Mouse (Mus musculus) heart, postnatal 25 days (tissue): ENCODE data around the gene Eftud2. TPM values are rescaled to one million over a fixed set of nuclear protein-coding genes. Genes with fewer than 3 reads are reported as not detected.

Experiments
- DNase-seq: peaks from one replicate; pipeline ENCODE4 v3.0.0; 2022; ENCODE audit warnings: low spot score
- intact Hi-C: fragments of 180-260 bp; cut with DNase I; formaldehyde crosslinking; loops from one replicate; pipeline ENCODE4 v1.15.1; 2025
- total RNA-seq, 2 experiments: library from RNA; stranded (reverse); gene quantifications; 2 replicates each; pipeline ENCODE4 v1.2.3; 2021

The Eftud2 gene
- total RNA-seq = 10 to 100 TPM; 34.6 to 36.1 TPM

DNA sequence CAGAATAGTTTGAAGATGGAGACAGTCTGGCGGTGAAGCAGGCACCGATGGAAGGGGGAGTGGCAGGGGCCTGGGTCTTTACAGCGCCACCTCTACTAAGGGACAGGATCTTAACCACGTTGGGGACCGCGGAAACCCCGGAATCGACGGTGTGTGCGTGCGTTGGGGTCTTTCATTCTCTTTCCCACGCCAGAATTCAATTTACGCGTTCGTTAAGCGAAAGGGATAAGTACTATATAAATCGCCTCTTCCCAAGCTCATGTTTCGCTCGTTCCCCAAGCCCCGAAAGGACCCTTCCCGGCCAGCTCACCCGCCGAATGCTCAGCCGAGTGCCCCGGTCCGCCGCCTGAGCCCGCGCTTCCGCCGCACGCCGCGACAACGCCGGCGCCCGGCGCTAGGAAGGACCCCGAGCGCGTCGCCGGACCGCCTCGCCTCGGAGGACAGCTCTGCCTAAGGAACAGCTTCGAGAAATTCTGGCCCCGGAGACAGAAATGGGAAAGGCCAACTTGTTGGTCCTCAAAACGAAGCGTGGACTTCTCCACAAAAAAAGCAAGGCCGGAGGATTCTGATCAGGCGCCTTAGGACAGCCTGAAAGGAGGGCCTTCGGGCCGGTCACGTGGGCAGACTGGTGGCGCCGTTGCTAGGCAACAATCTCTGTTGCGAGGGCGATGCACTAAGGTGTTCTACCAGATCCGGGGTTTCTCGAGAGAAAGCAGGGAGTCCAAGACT is at the start of gene Eftud2, which contains the start of gene Ccdc103:
Eftud2 (minus strand) TSS at position 401 of the 729 bp plus-strand sequence.
Ccdc103 (plus strand) TSS at position 620 of the 729 bp plus-strand sequence.
- intact Hi-C loops = no loop called here

DNA sequence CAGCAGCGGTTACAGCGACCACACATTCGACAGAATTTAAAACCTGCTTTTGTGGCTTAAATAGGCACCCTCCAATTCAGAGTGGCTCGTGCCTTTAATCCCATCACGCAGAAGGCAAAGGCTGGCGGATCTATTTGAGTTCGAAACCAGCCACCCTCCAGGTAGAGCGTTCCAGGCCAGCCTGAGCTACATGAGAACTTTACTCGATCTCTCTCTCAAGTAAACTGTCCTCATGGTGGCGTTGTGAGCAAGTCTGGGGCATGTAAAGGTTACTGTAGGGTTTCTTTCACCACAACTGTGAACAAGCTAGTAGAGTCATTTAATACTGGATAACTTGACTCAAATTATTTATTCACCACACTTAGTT is 44.5 kb upstream of the Eftud2 start:
- intact Hi-C loops = no loop called here
- DNase-seq = no peak

More for the DNA sequence above, at the start of gene Eftud2, which contains the start of gene Ccdc103:
- peak; percentile 79 for DNase-seq

DNA sequence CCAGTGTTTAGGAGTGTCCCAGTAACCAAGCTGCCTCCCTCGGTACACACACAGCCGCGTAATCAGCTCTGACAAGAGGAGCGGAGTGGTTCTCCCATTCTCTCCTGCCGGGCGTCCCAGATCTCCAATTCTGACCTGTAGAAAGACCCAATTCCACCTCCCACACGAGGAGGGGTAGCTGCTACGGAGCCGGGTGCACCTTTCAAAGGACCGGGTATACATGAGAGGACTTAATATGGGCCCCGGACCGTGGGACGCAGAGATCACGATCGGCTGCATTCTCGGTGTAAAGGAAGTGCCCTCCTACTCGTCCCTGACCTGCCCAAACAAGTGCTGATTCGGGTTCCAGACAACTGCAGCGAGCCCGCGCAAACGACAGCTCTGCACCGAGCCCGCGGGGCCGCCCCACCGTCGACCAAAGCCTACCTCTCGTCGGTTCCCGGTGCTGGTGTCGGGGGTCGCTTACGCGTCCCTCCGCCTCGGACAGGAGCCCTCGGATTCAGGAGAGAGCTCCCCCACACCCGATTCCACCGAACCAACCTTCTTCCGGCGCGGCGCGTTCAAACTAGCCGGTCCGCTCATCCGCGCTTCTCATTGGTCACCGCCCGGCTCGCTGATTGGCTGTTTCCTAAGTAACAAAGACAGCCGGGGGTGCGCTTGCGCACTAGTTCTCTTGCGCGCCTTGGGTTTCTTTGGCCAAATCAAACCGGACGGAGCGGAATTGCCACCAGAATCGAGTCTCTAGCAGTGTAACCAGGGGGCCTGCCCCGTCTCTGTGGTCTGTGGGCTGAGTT is 44.0 kb upstream of the Eftud2 start, which contains the start of gene Kif18b:
Kif18b (minus strand) TSS at position 568 of the 794 bp plus-strand sequence.
- intact Hi-C loops = no loop called here
- peak; percentile 90 for DNase-seq

DNA sequence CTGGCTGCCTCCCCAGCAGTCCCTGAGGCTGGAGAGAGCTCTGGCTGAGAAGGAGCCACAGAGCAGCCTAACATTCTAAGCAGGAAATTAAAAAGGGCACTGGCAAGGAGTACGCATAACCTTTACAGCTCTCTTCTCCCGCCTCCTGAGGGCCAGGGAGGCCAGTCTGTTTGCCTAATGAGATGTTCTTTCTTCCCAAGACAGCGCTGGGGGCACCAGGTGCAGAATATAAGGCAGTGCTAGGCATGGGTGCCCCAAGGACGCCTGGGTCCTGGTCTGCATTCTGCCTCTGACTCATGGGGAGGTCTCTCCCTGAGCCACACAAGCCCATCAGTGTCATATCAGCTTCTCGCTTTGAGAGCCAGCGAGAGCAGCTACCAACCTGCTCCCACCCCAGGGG is 40.7 kb upstream of the Eftud2 start:
- intact Hi-C loops = no loop called here
- no peak for DNase-seq

DNA sequence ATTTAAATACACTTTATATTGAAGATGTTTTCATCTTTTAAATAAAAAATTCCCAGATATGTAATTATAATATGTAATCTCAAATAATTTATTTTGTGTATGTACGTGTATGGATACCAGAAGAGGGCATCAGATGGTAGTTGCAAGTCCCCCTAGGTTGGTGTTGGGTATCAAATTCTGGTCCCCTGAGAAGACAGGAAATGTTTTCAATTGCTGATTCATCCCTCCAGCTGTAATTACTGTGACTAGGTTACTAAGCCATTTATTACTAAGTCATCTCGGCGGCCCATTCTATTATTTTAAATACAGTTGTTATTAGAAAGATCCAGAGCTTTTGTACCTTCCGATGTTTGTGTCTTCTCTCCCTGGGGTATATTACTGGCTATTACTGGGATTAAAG is 37.3 kb upstream of the Eftud2 start:
- intact Hi-C loops = no loop called here
- no peak for DNase-seq

DNA sequence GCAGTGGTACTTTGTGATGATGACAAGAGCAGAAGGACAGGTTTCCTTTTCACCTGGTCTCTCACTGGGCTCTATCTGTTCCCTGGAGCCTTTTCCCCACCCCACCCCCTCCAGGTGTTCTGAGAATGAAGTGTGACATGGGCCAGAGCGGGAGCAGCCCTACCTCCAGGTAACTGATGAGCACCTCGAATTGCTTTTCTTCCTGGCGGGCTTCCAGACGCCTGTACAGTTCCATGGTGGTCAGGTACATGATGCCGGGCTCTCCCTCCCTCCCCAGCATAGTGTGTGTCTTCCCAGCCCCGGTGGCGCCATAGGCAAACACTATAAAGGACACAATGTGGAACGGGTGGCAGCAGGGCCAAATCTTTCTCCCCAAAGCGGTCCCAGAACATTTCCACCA is 34.6 kb upstream of the Eftud2 start:
- intact Hi-C loops = no loop called here
- no peak for DNase-seq

DNA sequence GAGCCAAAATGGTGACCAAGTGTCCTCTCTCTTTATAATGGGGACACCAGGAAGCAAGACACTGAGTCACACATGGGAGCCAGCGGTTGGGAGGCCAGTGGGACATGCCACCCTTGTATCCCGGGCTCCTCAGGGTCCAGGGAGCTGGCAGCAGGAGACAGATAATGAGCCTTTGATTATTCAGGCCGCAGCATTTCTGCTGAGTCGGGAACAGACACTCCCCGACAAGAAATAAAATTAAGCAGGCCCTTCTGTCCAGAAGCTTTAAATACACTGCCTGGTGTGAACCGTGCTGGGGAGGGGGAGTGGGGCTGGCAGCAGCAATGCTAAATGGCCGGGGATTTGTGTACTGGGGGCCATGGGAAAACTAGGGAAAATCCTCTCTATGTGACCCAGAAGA is 30.6 kb upstream of the Eftud2 start:
- DNase-seq = no peak
- intact Hi-C loops = no loop called here

DNA sequence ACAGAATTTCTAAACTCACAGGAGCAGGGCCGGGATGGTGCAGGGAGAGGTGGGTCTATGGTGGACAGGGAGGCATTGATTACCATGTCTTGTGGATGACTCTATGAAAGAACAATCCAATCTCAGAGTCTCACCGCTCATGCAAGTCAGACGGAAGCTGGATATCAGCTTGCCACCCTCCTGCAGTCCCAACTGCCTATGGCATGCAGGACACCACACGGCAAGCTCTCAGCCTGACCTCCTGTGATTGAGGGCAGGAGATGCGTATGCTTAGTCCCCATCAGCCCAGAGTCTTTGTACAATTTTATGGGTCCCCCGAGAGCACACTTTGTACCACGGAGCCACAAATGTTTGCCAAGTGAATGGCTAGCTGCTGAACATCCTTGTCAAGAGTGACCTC is 22.9 kb upstream of the Eftud2 start:
- intact Hi-C loops = loop anchor here (10.0 kb wide), 1 partner anchor 251 kb away; no protein-coding TSS in a partner anchor
- DNase-seq = no peak

DNA sequence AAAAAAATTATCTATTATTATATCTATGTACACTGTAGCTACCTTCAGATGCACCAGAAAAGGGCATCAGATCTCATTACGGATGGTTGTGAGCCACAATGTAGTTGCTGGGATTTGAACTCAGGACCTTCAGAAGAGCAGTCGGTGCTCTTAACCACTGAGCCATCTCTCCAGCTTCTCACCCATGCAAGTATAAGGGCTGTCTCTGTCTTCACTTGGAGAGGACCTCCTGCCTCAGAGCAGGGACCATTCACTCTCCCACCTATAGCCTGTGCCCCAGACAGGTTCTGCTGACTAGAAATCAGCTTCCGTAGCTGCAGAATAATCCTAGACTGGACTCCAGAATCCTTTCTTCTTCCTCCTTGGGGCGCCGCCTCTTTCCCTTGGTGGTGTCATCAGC is 21.3 kb upstream of the Eftud2 start:
- intact Hi-C loops = loop anchor here (10.0 kb wide), 1 partner anchor 253 kb away; no protein-coding TSS in a partner anchor
- DNase-seq = no peak

DNA sequence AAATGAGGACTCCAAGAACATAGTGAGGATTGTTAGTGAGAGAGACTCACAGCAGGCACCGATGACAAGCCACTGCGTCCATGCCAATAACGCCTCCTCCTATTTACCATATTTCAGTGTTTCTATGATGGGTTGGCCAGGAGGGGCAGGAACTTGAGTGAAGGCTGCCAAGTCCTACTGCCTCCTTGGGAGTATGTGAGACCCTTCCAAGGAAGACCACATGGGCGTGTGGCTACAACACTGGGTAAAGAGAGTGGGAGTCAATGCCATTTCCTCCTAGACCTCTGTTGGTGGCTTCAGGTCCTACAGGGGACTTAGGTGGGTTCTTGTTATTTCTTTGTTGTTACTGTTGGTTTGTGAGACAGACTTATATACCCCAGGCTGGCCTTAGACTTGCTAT is 20.4 kb upstream of the Eftud2 start:
- DNase-seq = no peak
- intact Hi-C loops = loop anchor here (2.0 to 10.0 kb wide), 2 partner anchors 154 to 254 kb away; no protein-coding TSS in a partner anchor

DNA sequence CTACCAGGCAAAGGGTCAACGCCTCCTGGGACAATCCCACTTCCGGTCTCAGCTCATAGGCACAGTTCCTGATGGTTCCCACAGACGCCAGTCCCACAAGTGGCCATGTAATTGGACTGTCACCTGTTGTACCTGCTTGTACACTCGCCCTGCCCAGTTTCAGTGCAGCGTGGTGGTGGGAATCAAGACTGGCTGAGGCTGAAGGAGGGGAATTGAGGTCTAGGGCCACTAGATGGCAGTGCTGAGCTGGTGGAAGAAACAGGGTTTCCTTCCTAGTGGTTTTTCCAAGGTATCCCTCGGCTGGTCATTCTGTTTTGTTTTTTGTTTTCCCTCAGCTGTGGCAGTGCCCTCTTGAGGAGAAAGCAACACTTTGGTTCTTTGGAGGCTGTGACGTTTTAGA is 20.0 kb upstream of the Eftud2 start, which contains the start of gene Gfap:
Gfap (minus strand) TSS at position 150 of the 400 bp plus-strand sequence.
- intact Hi-C loops = loop anchor here (2.0 to 10.0 kb wide), 2 partner anchors 154 to 254 kb away; no protein-coding TSS in a partner anchor
- peak; percentile 24 for DNase-seq

DNA sequence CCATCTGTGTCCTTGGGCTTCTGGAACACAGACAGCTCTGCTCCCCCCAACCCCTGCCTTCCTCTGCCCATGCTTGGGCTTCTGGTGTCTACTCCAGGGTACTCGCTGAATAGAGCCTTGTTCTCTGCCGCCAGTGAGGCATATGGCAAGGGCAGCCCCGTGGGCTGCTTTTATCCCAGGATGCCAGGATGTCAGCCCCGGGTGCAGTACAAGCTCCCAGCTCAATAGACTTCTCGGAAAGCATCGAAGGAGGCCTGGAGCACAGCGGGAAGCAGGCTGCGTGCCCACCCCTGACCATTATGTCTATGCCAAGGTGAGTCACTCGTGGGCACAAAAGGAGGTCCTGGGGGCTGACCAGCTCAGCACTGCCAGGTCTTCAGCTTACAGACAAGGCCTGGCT is 17.6 kb upstream of the Eftud2 start:
- DNase-seq = no peak
- intact Hi-C loops = no loop called here

DNA sequence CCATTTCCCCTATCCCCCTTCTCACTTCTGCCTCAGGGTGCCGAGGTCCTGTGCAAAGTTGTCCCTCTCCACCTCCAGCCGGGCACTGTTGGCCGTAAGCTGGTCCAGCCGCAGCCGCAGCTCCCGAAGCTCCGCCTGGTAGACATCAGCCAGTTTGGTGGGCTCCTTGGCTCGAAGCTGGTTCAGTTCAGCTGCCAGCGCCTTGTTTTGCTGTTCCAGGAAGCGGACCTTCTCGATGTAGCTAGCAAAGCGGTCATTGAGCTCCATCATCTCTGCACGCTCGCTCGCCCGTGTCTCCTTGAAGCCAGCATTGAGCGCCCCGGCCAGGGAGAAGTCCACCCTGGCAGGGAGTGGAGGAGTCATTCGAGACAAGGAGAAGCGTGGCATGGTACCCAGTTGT is 15.9 kb upstream of the Eftud2 start:
- intact Hi-C loops = no loop called here
- DNase-seq = no peak

DNA sequence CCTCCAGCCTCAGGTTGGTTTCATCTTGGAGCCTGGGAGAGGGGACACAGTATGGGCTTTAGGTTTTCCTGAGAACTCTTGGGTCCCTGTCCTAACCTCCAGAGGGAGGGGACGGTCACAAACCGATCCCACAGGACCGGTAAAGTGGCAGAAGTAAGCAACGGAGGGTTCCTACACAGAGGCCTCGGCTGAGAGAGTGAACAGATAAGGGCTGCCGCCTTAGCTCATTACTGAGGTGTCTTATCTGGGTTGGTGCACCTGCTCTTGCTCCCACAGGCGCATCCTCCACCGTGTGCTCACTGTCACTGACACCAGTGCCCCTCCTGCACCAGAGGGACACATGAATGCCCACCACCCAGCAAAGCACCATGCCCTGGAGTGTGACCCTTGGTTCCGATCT is 15.0 kb upstream of the Eftud2 start:
- intact Hi-C loops = no loop called here
- no peak for DNase-seq

DNA sequence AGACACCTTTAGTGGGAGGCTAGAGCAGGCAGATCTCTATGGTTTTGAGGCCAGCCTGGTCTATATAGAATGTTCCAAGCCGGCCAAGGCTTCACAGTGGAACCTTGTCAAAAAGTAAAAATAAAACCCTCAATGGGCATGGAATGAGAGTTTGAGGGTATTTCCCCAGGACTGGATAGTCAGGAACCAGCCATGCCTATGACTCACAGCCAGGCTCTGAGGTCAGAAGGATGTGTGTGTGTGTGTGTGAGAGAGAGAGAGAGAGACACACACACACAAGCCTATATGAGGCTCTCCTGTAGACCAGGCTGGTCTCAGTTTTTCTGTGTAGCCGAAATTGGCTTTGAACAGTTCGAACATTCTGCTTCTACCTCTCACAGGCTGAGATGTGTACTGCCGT is 13.9 kb upstream of the Eftud2 start:
- intact Hi-C loops = no loop called here
- DNase-seq = no peak

DNA sequence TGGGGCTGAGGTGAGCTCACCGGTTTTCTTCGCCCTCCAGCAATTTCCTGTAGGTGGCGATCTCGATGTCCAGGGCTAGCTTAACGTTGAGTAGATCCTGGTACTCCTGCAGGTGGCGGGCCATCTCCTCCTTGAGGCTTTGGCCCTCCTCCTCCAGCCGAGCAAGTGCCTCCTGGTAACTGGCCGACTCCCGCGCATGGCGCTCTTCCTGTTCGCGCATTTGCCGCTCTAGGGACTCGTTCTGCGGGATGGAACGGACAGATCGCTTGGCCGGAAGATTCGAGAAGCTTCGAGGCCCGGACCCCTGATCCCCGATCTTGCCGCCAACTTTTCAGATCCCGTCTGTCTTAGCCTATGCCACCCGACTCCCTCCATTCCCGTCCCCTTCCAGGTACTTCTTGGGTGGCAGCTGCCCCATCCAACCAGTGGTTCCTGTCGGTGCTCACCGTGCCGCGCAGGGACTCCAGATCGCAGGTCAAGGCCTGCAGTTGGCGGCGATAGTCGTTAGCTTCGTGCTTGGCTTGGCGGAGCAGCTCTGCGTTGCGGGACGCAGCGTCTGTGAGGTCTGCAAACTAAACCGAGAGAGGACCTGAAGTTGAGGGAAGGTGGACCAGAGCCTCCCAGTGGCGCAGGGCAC is 12.3 kb upstream of the Eftud2 start:
- peak; percentile 50 for DNase-seq
- intact Hi-C loops = no loop called here

DNA sequence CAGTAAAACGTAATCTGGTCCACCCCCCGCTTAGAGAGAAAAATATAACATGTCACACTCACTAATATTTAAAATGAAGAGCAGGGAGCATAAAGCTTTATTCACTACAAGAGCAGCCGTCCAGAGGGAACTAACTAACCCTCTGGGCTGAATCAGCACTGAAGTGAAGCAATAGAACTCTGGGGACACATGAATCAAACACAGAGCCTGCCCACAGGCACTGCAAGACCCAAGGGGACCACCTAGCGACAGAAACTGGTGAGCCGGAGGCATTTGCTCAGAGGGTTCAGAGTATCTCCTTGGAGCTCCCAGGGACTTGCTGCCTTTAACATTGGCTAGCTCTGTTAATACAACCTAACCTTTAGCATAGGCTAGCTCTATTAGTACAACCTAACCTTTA is 9.3 kb upstream of the Eftud2 start:
- intact Hi-C loops = no loop called here
- DNase-seq = no peak

DNA sequence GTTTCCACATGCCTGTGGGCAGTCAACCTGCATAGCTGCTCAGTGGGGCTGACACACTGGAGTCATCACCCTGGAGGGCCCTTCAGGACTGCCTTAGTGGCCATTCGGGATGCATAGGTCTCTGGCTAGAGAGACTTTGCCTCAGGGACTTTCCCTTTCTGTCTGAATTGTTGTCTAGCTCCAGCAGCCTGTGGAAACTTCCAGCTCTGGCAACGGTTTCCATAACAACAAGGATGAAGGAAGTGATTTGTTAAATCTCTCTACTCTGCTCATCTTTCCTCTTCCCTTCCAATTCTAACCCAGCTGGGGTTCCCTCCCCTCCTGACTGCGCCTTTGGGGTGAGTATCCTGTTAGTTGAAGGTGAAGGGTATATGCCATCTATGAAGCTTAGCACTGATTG is 7.3 kb upstream of the Eftud2 start:
- intact Hi-C loops = no loop called here
- no peak for DNase-seq

DNA sequence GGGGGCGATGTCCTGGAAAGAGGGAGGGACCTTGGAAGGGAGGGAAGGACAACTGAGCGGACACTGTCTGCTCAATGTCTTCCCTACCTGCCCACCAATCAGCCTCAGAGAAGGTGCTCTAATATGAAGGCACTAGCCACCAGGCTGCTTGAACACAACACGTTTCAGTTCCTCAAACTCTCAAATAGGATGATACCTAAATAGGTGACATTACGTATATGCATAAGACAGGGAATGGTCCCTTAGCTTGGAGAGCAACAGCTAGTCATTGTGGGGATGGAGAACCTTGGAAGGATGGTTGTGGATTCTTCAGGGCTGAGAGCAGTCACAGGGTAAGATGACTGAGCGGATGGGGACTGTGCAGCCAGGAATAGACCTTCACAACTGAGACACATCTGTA is 6.6 kb upstream of the Eftud2 start:
- intact Hi-C loops = no loop called here
- no peak for DNase-seq

DNA sequence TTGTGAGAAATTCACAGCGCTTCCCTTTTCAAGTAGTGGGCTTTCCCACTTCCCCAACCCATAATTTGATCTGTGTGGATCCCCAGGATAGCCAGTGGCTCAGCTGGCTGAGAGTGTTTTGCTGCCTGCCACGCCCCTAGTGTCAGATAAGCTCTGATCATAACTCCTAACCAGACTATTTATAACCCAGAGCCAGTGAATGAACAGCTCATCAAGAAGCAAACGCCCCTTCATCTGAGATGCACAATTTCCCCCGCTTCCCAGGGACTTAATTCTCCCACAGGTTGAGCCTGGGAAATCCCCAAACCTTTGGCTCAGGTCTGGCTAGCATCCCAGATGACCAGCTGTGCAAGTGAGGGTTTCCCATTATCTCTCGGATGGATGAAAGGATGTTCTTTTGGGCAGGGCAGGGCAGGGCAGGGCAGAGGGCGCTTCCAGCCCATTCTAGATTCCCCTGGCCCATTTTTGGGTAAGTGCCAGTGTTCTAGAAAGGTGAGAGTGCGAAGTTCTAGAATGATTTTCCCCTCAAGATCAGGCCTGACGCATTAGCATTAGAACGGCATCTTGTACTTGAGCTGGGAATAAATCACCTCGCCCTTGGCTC is 3.9 kb upstream of the Eftud2 start, which contains the start of gene Fam187a:
Fam187a (plus strand) TSS at position 554 of the 604 bp plus-strand sequence.
- DNase-seq = no peak
- intact Hi-C loops = no loop called here
